Mouse (Mus musculus) c-Kit-positive CD71-positive TER-119-positive erythroid progenitor cells, embryonic 14.5 days (primary cell): ENCODE measurements around the gene Mapk13.
"Not testable (repeated sequence)": the region's sequence is repeated elsewhere in the genome, so short reads cannot be mapped to it uniquely, and the experiment has no call there.

Source experiments
- DNase-seq: peaks from one replicate; pipeline ENCODE4 v3.0.0-alpha.2; 2013; ENCODE audit warnings: low spot score

Mapk13 gene

GRCm38 (mm10) chr17:28769121-28769874 is at the start of gene Mapk13:
Gene Mapk13, plus strand, starts transcription at chr17:28769297.
- DNase-seq: no peak

DNA sequence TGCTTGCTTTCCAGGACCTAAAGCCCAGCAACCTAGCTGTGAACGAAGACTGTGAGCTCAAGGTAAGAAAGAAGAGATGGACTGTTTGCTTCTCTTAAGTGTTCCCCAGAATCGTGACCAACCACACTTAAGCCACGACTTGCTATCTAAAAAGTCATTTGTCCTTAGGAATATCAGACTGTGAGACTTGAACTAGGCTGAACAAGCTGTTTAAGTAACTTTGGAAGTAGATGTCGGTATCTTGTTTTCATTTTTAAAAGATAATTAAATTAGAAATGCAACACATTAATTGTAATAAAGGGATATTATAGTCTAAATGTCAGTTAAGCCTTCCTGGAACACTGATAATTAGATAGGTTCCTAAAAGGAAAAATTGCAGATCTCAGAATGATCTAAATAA is 43.3 kb upstream of the Mapk13 start, which contains the start of gene AC170998.1:
Gene AC170998.1, plus strand, starts transcription at position 301 of the 400 bp plus-strand sequence.
- DNase-seq: no peak

- DNase-seq: not testable (repeated sequence)
Measured at GRCm38 (mm10) chr17:28727511-28727910, 41.6 kb upstream of the Mapk13 start.

DNA sequence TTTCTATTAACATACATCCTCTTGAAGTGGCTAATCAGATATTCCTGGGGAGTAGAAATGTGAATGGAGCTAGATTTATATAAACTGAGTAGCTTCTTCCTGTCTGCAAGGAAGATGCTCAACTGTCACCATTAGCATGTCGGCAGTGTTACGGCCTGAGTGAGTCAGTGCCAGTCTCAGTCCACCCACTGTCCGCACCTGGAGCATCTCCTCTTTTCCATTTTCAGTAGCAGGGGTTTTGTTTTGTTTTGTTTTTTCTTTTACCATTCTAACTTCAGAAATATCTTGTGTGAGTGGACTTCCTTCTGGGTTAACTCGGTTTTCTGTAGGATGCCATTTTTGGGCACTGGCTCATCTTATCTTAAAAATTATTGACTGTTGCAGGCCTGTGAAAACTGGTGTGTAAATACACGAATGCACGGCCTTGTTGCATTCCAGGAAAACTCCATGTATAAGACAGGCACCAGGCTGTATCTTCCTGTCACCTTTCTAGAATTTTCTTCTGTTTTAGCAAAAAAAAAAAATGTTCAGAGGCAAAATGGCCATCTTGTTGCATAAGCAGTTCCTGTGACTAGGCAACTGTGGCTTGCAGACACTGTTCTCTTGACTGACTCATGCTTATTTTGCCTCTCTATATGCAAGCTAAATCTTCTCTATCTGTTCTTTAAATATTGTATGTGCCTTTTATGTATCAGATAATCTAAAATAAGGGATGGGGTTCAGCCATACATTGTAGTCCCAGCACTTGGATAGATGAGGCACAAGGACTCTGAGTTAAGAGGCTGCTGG is 33.6 kb upstream of the Mapk13 start:
- DNase-seq: no peak

DNA sequence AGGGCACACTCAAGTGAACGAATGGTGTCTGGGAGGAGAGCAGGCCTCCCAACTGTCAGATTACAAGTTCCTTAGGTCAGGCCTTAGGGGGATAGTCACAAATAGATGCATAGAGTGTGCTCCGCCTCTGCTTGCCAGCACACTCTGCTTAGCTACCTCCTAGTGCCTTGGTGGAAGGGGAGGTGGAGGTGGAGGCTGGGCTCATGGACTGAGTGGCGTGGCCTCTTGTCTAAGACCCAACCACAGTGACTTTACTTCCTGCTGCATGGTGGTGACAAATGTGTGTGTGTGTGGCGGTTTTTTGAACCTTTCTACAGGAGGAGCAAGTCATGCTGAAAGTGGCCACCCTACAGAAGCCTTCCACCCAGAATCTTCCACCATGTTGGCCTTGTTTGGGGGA is 32.6 kb upstream of the Mapk13 start:
- no peak for DNase-seq

DNA sequence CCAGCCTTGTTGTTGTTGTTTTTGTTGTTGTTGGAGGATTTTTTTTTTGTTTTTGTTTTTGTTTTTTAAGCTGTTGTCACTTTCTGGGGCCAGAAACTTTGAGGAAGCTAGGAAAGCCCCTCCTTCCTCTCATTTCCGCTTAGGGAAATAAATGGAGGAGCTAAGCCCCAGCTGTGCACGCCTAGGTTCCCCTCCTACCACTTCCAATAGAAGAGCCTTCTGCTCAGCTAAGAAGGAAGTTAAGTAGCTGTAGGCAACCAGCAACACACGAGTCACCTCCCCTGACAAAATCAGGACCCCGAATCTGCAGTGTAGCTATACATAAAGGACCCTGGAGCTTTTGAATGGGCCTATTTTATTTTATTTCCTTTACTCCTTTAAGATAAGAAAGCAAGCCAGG is 31.1 kb upstream of the Mapk13 start:
- DNase-seq: no peak

DNA sequence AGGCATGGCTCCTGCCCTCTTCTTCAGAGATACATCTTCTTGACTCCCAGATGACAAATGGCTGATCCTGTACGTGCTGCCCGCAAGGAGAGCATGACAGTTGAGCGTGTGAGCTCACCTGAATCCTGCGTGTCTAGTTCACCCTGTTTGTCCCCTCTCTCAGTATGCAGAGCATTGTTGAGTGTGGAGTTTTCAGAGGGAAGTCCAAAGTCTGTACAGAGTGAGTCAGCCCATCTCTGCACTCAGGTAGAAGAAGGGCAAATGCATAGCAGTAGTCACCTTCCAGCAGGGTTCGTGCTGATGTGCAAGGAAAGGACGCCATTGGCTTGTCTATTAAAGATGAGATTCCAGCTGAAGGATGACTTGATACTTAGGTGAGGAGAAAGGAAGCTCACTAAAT is 29.9 kb upstream of the Mapk13 start:
- DNase-seq: no peak

DNA sequence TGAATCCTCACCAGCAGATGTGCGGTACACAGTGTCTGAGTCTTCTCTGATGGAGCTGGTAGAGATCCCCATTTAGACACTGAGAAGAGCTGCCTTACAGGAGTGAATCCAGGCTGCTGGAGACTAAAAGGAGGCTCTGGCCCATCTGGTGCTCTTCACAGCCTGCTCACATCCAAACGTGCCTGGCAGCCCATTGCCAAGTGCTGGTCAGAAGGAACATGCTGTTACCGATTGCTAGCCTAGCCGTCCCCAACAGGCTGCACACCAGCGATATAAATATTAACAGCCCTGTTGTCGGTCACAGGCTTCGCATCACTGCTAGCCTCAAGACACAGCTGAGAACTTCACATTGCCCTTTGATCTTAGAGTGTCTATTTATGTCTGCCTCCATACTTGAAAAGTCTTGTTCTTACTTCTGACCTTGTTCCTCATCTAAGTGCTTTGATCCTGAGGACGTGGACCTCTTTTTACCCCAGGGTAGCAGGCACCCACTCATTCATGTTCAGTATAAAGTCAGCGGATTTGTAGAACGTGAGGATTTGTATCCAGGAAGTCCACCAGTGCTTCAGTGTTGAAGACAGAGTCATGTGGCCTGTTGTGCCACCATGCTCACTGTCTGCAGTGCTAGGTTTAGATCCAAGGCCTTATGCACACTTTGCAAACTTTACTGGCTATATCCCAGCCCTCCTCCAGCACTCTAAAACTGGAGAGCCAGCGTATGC is 25.8 kb upstream of the Mapk13 start:
- DNase-seq: no peak

- peak; percentile 39 for DNase-seq
Measured at GRCm38 (mm10) chr17:28743916-28744315, 25.2 kb upstream of the Mapk13 start.

DNA sequence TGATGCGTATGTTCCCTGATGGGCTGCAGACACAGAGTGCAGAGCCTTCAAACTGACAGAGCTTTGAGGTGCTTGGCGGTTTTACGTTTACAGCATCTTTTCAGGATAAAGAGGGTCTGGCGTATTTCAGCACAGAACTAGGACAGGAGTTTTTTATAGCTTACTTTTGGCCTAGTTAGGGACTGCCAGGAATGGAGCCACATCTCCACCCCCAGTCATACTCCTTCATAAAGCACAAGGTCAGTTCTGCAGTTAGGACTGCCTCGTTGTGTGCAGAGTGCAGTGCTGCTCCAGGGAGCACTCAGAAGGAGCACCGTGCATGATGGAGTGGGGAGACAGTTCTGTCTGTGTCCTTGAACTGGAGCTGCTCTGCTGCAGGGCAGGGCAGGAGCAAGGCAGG is 23.3 kb upstream of the Mapk13 start:
- DNase-seq: no peak

GRCm38 (mm10) chr17:28748001-28748400 is 21.1 kb upstream of the Mapk13 start:
- no peak for DNase-seq

DNA sequence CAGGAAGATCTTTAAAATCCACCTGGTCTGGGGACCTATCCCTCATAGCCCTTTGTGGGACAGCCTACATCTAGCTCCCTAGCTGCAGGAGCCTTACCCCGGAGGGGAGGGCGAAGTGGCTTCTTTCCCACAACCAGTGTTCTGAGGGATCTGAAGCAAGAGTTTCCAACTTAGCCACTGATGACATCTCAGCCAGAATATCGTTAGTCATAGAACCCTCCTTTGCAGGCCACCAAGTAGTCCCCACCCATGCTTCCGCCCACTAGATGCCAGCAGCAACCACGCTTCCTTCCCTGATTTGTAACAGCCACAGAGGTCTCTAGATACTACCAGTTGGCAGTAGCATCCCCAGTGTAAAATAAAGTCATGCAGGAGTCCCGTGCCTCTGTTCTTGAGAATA is 18.5 kb upstream of the Mapk13 start:
- DNase-seq: no peak

GRCm38 (mm10) chr17:28756447-28756846 is 12.7 kb upstream of the Mapk13 start:
- no peak for DNase-seq

DNA sequence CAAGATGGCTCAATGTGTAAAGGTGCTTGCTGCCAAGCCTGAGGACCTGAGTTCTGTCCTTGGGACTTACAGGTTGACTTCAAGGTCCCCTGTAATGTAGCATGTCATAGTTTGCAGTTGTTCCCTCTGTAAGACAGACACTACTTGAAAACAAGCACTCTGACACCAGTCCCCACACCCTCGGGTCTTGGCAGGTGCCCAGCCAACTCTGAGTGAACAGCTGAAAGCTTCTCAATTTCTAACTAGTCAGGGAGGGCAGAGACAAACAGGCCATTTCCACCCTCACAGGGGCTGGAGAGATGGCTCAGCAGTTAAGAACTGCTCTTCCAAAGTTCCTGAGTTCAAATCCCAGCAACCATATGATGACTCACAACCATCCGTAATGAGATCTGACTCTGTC is 11.6 kb upstream of the Mapk13 start:
- DNase-seq: no peak

GRCm38 (mm10) chr17:28760736-28761312 is 8.3 kb upstream of the Mapk13 start:
- no peak for DNase-seq

DNA sequence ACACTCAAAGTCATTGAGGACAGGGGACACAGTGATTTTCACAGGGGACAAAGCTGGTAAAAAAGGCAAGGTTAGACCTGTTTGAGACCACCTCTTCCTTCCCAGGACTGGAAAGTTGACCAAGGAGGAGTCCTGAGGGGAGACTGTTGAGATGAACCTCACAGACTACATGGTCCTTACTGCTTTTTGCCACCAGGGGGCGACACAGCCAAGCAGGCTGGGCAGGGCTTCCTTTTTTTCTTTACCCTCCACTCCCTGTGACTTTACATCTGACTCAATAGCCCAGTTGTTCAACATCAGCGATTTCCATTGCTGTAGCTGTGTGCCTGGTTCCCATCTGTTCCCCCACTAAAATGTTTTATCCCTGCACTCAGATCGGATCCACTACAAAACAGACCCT is 7.2 kb upstream of the Mapk13 start:
- DNase-seq: peak; percentile 68

- DNase-seq: no peak
Measured at GRCm38 (mm10) chr17:28766203-28766602, 2.9 kb upstream of the Mapk13 start.

- no peak for DNase-seq
Measured at GRCm38 (mm10) chr17:28766781-28767515, 2.1 kb upstream of the Mapk13 start.

DNA sequence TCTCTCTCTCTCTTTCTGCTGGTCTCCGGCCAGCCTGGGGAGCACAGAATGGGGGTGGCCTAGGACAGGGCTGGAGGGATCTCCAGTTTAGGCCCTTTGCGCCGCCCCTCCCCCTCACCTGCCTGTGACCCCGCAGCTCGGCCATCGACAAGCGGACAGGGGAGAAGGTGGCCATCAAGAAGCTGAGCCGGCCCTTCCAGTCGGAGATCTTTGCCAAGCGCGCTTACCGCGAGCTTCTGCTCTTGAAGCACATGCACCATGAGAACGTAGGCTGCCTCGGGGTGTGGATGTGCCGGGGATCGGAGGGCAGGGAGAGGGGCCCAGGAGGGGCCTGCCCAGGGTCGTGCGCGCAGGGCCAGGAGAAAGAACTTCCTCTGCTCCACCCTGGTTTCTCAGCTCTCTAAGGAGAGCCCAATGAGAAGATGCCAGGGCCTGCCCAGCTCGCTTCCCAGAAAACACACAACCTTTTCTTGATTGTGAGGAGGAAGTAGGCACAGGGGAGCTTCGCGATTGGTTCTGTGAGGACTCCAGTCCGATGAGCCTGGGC is 851 bp downstream of the Mapk13 start:
- no peak for DNase-seq

DNA sequence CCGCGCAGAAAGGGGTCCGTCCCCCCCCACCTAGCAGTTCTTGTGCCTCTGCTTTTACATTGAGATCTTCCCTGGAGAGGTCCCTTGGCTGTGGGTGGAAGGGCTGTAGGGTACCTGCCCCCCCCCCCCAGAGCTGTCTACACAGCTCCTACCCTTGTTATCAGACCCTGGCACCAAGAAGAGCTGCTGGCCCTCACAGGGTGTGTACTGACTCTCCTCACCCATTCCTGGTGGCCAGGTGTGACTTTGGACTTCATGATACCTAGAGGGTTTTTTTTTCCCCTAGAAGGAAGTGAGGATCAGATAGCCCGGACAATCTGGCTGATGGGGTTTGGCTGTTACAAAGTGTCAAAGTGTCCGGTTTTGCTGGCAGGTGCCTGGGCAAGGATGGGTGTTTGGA is 2.2 kb downstream of the Mapk13 start:
- no peak for DNase-seq

DNA sequence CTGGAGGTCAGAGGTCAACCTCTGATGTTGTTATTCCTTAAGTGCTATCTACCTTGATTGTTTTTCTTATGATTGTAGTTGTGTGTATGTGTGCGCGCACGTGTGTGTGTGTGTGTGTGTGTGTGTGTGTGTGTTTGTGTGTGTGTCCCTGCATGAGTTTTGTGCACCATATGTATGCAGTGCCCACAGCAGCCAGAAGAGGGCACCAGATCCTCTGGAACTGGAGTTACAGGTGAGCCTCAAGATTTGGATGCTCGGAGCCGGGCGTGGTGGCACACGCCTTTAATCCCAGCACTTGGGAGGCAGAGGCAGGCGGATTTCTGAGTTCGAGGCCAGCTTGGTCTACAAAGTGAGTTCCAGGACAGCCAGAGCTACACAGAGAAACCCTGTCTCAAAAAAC is 5.2 kb downstream of the Mapk13 start:
- DNase-seq: not testable (repeated sequence)
